Mouse (Mus musculus) liver, embryonic 14.5 days (tissue): ENCODE data around the gene Oard1. TPM values are rescaled to one million over a fixed set of nuclear protein-coding genes. Genes with fewer than 3 reads are reported as not detected.
A peak's percentile ranks its signal among the peaks of the same experiment; 100 is the strongest.

Source experiments
- ATAC-seq: fragments of 200-750 bp; cut with Nextera tagmentation; 2 replicates; pipeline ENCODE4 v1.8.0; 2017; ENCODE audit warnings: moderate number of reproducible peaks, mild to moderate bottlenecking, moderate library complexity; ENCODE audit not compliant: insufficient read depth
- DNase-seq, 3 experiments: peaks; one replicate each; pipeline ENCODE4 v3.0.0-alpha.2; 2012 to 2013; ENCODE audit warnings: low read depth in 3 of 3, low spot score in 3 of 3
- H3K27ac ChIP-seq: fragments of 300-500 bp; sonication (generic); 2 replicates; pipeline ENCODE4 v1.5.1; 2014; ENCODE audit warnings: moderate library complexity, mild to moderate bottlenecking, control low read depth, inconsistent platforms
- H3K27me3 ChIP-seq: fragments of 300-500 bp; sonication (generic); 2 replicates; pipeline ENCODE4 v1.6.1; 2014; ENCODE audit warnings: mild to moderate bottlenecking, low read length, moderate library complexity; ENCODE audit not compliant: control insufficient read depth, insufficient read depth
- H3K36me3 ChIP-seq: fragments of 300-500 bp; sonication (generic); replicated peaks from 2 replicates; pipeline ENCODE4 v1.6.1; 2014; ENCODE audit warnings: low read depth; ENCODE audit not compliant: control insufficient read depth, insufficient read depth
- H3K4me1 ChIP-seq, 2 experiments: fragments of 200-500 bp in 1 of 2; fragments of 300-500 bp in 1 of 2; sonication (generic) in 1 of 2; replicated peaks; 2 replicates each; pipeline ENCODE4 v1.6.1; 2012 to 2014; ENCODE audit warnings: antibody characterized with exemption in 1 of 2, inconsistent platforms in 1 of 2, low read length in 1 of 2; ENCODE audit not compliant: control insufficient read depth in 2 of 2, insufficient read depth in 2 of 2
- H3K4me2 ChIP-seq: fragments of 300-500 bp; sonication (generic); 2 replicates; pipeline ENCODE4 v1.6.1; 2014; ENCODE audit warnings: low read depth, mild to moderate bottlenecking, control low read depth, moderate library complexity
- H3K4me3 ChIP-seq, 2 experiments: fragments of 200-500 bp in 1 of 2; fragments of 300-500 bp in 1 of 2; sonication (generic) in 1 of 2; 2 replicates each; pipeline ENCODE4 v1.5.1; 2012 to 2014; ENCODE audit warnings: low read depth in 2 of 2, low read length in 2 of 2, mild to moderate bottlenecking in 2 of 2, control low read depth in 1 of 2, inconsistent platforms in 1 of 2, moderate library complexity in 1 of 2; ENCODE audit not compliant: insufficient read depth in 1 of 2
- H3K9ac ChIP-seq: fragments of 300-500 bp; sonication (generic); replicated peaks from 2 replicates; pipeline ENCODE4 v1.6.1; 2014; ENCODE audit warnings: mild to moderate bottlenecking, control low read depth, moderate library complexity
- H3K9me3 ChIP-seq: fragments of 300-500 bp; sonication (generic); 2 replicates; pipeline ENCODE4 v1.6.1; 2016; ENCODE audit warnings: low read length, mixed read lengths; ENCODE audit not compliant: control insufficient read depth
- CTCF ChIP-seq: IDR thresholded peaks from 2 replicates; pipeline ENCODE4 v1.5.1; 2016; ENCODE audit warnings: antibody characterized with exemption, low read depth, control low read depth
- EP300 ChIP-seq: IDR thresholded peaks from 2 replicates; pipeline ENCODE4 v1.6.1; 2016; ENCODE audit warnings: antibody characterized with exemption, low read depth
- WGBS: fragments of 180-500 bp; shearing (Covaris S2); extraction: QIAGEN DNeasy Blood & Tissue Kit; methylation state at CpG from one replicate; pipeline ENCODE4 v1.1.7; 2014; ENCODE audit not compliant: insufficient replicate concordance; 5-methylcytosine and 5-hydroxymethylcytosine counted together
- polyA plus RNA-seq, 2 experiments: library from polyadenylated mRNA; depleted of rRNA in 1 of 2; stranded (reverse) in 1 of 2; unstranded in 1 of 2; fragments of >200 nt; fragmentation: Nextera tagmentation in 1 of 2; extraction: Ambion mirVana in 1 of 2; gene quantifications; 2 replicates each; pipeline versions ENCODE4 v1.2.1 to v1.2.3; 2012 to 2014

Gene Oard1
- polyA plus RNA-seq, 2 experiments, result 28.2 to 51.1 TPM

GRCm38 (mm10) chr17:48419571-48419970 lies 9.8 kb downstream of the Oard1 start:
- no peak overlapping the region for H3K4me3 ChIP-seq
- DNase-seq, result no peak
- H3K9ac ChIP-seq, result no peak overlapping the region
- no peaks in the 10 kb centered on the region for H3K27me3 ChIP-seq
- 39% methylated on average over 2 of the region's 2 CpGs for WGBS
- peaks cover 29% of the 10 kb centered on the region for H3K36me3 ChIP-seq
- TF ChIP-seq EP300 (no peak), CTCF (no peak)
- no peaks in the 10 kb centered on the region for H3K9me3 ChIP-seq
- H3K4me1 ChIP-seq, result peaks cover 12 to 26% of the 10 kb centered on the region in 2 experiments
- no peak overlapping the region for H3K4me2 ChIP-seq
- no peak overlapping the region for H3K27ac ChIP-seq
- no peak for ATAC-seq

- Histone ChIP-seq H3K4me2 (no peak overlapping the region), H3K4me3 (no peak overlapping the region), H3K9ac (no peak overlapping the region), H3K4me1 (peaks cover 7 to 29% of the 10 kb centered on the region in 2 experiments), H3K27ac (no peak overlapping the region), H3K9me3 (no peaks in the 10 kb centered on the region), H3K27me3 (no peaks in the 10 kb centered on the region), H3K36me3 (no peaks in the 10 kb centered on the region; the same call in none of the 2 replicates)
- no peak for DNase-seq
- 75% methylated on average over 9 of the region's 9 CpGs for WGBS
- TF ChIP-seq EP300 (no peak), CTCF (no peak)
- ATAC-seq, result no peak
Measured at GRCm38 (mm10) chr17:48424237-48424636, 14.4 kb downstream of the Oard1 start.

- no peak for DNase-seq
- H3K9me3 ChIP-seq, result no peaks in the 10 kb centered on the region
- TF ChIP-seq EP300 (no peak), CTCF (no peak)
- no peak overlapping the region for H3K27ac ChIP-seq
- ATAC-seq, result peak; percentile 51; the same call in 1 of the 2 replicates
- no peak overlapping the region for H3K4me2 ChIP-seq
- peak overlapping the region; percentile 35; the same call in 1 of the 2 replicates for H3K9ac ChIP-seq
- H3K27me3 ChIP-seq, result no peaks in the 10 kb centered on the region
- H3K36me3 ChIP-seq, result no peaks in the 10 kb centered on the region; the same call in 1 of the 2 replicates
- H3K4me1 ChIP-seq, result peaks cover 7 to 32% of the 10 kb centered on the region in 2 experiments
- no peak overlapping the region for H3K4me3 ChIP-seq
- 20% methylated on average over 9 of the region's 9 CpGs for WGBS
Measured at GRCm38 (mm10) chr17:48425823-48426612, 16.2 kb downstream of the Oard1 start.

GRCm38 (mm10) chr17:48426991-48427750 lies 17.4 kb downstream of the Oard1 start:
- no peak for ATAC-seq
- H3K4me3 ChIP-seq, result no peak overlapping the region
- DNase-seq, result no peak
- TF ChIP-seq CTCF (no peak), EP300 (no peak)
- H3K9me3 ChIP-seq, result no peaks in the 10 kb centered on the region
- H3K36me3 ChIP-seq, result no peaks in the 10 kb centered on the region; the same call in 1 of the 2 replicates
- H3K27ac ChIP-seq, result no peak overlapping the region
- no peaks in the 10 kb centered on the region for H3K27me3 ChIP-seq
- no peak overlapping the region for H3K9ac ChIP-seq
- H3K4me2 ChIP-seq, result no peak overlapping the region
- WGBS, result 40% methylated on average over 13 of the region's 13 CpGs
- H3K4me1 ChIP-seq, result peaks cover 8 to 37% of the 10 kb centered on the region in 2 experiments

- 38% methylated on average over 11 of the region's 11 CpGs for WGBS
- no peaks in the 10 kb centered on the region for H3K9me3 ChIP-seq
- H3K4me2 ChIP-seq, result no peak overlapping the region
- no peak overlapping the region for H3K4me3 ChIP-seq
- no peak for ATAC-seq
- no peak for DNase-seq
- no peak for TF ChIP-seq CTCF
- no peak for TF ChIP-seq EP300
- H3K4me1 ChIP-seq, result peaks cover 10 to 41% of the 10 kb centered on the region in 2 experiments
- H3K9ac ChIP-seq, result no peak overlapping the region
- no peaks in the 10 kb centered on the region for H3K36me3 ChIP-seq
- no peaks in the 10 kb centered on the region for H3K27me3 ChIP-seq
- H3K27ac ChIP-seq, result no peak overlapping the region
Measured at GRCm38 (mm10) chr17:48427852-48428530, 18.2 kb downstream of the Oard1 start.
